8 mouse cellular contexts compared by ENCODE assay signal in the genomic region with DNA sequence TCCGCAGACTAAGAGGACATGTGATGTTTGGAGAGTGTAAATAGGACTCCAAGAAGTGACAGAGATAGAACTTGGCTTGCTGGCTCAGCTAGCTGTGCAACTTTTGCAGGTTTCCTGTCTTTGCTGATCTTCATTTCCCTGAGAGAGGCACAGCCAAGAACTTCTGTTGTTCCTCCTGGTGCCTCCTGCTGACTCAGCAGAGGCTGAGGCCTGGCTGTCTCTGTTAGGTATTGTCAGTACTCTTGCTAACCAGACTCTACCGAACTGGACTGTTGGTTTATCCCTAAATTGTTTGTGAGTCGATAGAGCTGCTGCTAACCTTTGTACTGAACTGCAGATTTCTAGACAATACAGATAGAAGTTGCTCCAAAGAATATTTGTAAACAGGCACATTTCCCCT.
"Had no signal": no experiment of that assay in that cellular context is flagged by ENCODE, and none has a peak within 500 bp of the region (broad histone marks: within the 10 kb centered on the region; RNA-seq: fewer than 3 reads in every experiment).

No protein-coding gene starts in this region.

- DNase-seq: liver, postnatal 0 days; lung, adult 2 months; lung, postnatal 14 days; lung, postnatal 36 days; right cerebral cortex, postnatal 25 days; thymus, adult 18-20 months; thymus, postnatal 14 days; thymus, postnatal 36 days had no signal
